Mouse (Mus musculus) embryonic fibroblast, embryonic 13.5 days (primary cell): ENCODE measurements around the gene Hmga1. TPM values are rescaled to one million over a fixed set of nuclear protein-coding genes. Genes with fewer than 3 reads are reported as not detected.

Experiments
- H3K27ac ChIP-seq: 2 replicates; pipeline ENCODE4 v1.5.1; 2012; ENCODE audit warnings: low read length, control low read depth, inconsistent platforms; ENCODE audit not compliant: insufficient read depth
- H3K4me1 ChIP-seq: 2 replicates; pipeline ENCODE4 v1.6.1; 2011; ENCODE audit warnings: low read length; ENCODE audit not compliant: control insufficient read depth, insufficient read depth
- H3K4me3 ChIP-seq: 2 replicates; pipeline ENCODE4 v1.5.1; 2011; ENCODE audit warnings: mild to moderate bottlenecking, control low read depth, low read length; ENCODE audit not compliant: insufficient read depth
- CTCF ChIP-seq: IDR thresholded peaks from 2 replicates; pipeline ENCODE4 v1.5.1; 2011; ENCODE audit warnings: mild to moderate bottlenecking, control low read depth, low read length, moderate library complexity, borderline replicate concordance; ENCODE audit not compliant: insufficient read depth
- POLR2A ChIP-seq: IDR thresholded peaks from 2 replicates; pipeline ENCODE4 v1.6.1; 2011; ENCODE audit warnings: low read depth, mild to moderate bottlenecking, control low read depth, low read length, moderate library complexity
- polyA plus RNA-seq: library from polyadenylated mRNA; stranded (reverse); fragments of >200 nt; gene quantifications from 2 replicates; pipeline ENCODE4 v1.2.4, GENCODE M21; 2011; ENCODE audit warnings: low read depth; ENCODE audit not compliant: missing spikeins, insufficient read length

Gene Hmga1
- polyA plus RNA-seq, 1 experiment: 207 TPM

DNA sequence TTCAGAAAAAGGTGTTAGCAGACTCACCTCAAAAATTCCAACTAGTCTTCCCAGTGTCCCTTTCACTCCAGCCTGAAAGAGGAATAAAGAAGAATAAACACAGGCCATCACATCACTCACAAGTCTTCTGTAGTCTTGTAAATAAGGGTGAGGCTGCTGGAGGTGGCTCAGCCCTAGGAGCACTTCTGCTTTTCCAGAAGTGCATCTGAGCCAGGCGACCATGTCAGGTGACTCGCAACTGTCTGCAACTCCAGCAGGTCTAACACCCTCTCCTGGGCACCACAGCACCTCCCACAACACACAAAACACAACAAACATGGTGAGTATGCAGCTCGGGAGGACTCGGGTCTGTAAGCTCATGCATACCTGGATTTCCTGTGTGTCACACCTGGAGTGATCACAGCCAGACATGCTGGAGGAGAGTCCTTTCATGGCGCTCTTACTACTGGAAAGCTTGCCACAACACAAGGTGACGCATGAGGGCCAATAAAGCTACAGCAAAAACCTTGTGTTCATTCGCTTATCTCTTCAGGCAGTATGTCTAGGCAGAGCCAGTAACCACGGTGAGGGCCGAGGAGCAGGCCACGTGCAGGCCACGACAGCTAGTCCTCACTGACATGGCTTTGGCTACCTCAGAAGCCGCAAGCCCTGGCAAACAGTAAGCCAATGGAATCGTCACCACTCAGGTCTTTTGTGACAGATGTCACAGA is 27.0 kb downstream of the Hmga1 start:
- TF ChIP-seq CTCF (no peak), POLR2A (no peak)
- H3K4me1 ChIP-seq: no peaks in the 10 kb centered on the region

DNA sequence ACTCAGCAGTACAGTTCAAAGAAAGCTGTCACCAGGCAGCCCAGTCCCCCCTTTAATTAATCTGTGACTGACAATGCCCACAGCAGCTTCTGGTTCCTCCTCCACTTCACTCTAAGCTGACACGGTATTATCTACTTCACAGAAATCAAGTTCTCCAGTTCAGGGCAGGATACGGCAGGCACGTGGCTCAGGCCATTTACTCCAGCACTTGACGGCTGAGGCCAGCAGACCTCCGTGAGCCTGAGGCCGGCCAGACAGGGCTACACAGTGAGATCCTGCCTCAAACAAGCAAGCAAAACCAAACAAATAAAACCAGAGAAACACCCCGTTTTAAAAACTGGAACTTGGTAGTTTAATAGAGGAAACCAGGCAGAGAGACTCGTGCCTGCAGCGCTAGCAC is 30.4 kb downstream of the Hmga1 start:
- no peak for TF ChIP-seq CTCF
- Histone ChIP-seq H3K4me3 (no peak overlapping the region), H3K27ac (no peak overlapping the region), H3K4me1 (no peaks in the 10 kb centered on the region)

More for the DNA sequence above, 27.0 kb downstream of the Hmga1 start:
- Histone ChIP-seq H3K4me3 (no peak overlapping the region), H3K27ac (no peak overlapping the region)

DNA sequence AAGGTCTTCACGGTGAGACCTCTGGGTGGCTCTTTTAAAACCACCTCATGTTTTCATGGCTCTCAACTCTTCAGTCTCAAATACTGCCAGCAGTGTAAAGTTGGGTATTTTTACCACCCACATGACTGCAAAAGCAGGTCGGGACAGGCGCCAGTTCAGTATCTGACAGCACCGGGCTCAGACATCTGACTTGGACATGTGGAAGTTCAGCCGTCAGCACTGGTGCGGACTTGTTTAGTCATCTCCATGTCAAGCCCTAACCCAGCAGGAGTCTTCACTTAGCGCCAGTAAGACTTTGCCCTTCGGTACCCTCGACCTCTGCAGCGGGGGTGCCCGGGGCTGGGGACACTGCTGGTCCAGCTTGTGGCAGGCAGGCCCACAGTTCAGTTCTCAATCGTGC is 31.0 kb downstream of the Hmga1 start:
- no peak overlapping the region for H3K27ac ChIP-seq
- H3K4me3 ChIP-seq: no peak overlapping the region
- H3K4me1 ChIP-seq: no peaks in the 10 kb centered on the region
- TF ChIP-seq CTCF (no peak), POLR2A (no peak)

DNA sequence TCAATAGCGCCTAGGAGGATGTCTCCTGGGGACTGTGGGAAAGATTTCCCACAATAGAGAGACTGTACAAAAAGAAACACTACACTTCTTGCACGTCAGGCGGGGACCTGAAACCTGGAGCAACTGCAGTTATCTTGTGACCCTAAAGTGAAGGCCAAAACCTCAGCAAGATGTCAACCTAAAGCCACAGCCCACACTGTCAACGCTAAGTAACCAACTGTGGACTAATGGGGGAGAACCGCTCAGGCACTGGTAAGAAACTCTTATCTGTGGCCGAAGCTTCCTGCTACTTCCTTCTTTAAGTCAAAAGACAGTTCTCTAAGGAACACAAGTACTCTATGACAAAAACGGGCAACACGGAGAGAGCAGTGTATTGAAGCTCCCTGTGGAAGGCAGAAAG is 31.9 kb downstream of the Hmga1 start:
- H3K4me3 ChIP-seq: no peak overlapping the region
- H3K4me1 ChIP-seq: no peaks in the 10 kb centered on the region
- no peak overlapping the region for H3K27ac ChIP-seq
- TF ChIP-seq CTCF: no peak
- no peak for TF ChIP-seq POLR2A

DNA sequence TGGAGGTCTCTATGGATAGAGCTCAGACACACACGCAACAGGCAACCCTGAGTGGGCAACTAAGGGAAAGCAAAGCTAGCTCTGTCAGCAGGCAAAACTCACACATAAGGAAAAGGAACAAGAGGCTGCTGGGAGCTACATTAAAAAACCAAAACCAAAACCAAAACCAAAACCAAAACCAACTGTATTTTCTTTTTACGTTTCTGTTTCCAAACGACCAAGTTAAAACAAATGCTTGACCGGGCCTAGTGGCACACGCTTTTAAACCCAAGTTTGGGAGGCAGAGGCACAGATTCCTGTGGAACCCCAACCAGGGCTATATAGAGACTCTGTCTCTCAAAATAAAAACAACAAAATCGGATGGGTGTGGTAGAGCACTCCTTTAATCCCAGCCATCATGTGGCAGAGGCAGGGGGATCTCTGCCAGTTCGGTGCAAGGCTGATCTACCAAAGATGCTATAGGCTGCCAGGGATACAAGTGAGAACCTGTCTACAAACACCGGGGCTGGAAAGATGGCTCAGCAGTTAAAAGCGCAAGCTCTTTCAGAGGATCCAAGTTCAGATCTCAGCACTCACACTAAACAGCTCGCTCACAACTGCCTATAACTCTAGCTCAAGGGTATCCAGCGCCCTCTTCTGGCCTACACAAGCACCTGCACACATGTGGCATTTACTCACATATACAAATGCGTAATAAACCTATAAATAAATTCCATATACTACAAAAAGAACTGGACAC is 35.7 kb downstream of the Hmga1 start:
- no peak for TF ChIP-seq POLR2A
- TF ChIP-seq CTCF: no peak
- Histone ChIP-seq H3K27ac (no peak overlapping the region), H3K4me1 (no peaks in the 10 kb centered on the region), H3K4me3 (no peak overlapping the region)

DNA sequence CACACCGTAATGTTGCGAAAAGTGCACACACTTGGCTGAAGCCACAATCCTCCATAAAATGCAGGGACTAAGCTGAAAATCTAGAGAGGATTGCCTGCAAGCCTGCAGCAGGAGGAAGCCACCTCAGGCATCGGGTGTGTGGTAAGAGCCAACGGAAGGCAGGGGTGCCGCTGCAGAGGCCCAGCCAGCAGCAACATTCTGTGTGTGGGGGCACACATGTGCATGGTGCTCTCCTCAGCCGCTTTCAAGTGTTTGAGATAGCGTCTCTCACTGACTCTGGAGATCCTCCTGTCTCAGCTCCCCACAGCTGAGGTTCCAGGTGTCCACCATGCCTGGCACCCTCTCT is 36.2 kb downstream of the Hmga1 start:
- Histone ChIP-seq H3K4me3 (no peak overlapping the region), H3K27ac (no peak overlapping the region), H3K4me1 (no peaks in the 10 kb centered on the region)
- TF ChIP-seq POLR2A: no peak
- TF ChIP-seq CTCF: no peak

DNA sequence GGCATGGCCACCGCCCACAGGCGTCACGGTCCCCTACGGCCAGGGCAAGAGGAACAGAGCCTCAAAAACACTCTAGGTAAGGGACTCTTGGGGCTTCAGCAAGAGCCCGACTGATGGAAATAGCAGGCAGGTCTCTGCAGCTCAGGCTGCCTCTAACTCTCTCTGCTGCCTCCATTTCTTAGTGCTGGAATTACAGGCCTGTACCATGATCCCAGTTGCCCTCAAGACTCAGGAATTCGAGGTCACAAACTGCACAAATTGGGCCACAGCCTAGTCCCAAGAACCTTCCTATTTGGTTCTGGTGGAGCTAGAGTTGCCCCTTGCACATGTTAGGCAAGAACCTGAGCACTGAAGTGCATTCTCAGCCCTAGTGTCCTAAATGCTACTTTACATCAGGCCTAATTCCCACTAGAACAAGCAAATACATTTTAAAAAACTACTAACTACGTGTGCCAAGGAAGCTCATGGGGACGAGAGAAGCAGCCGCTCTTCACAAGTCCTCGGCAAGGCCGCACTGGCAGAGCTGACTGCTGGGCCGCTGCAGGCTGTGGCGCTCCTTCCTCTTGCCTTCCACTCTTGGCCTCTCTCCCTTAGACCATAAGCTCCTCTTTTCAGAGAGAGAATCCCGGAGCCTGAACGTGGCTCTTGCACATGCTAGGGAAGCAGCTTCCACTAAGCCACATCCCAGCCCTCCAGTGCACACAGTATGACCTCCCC is 39.5 kb downstream of the Hmga1 start:
- H3K27ac ChIP-seq: no peak overlapping the region
- H3K4me3 ChIP-seq: no peak overlapping the region
- H3K4me1 ChIP-seq: no peaks in the 10 kb centered on the region
- TF ChIP-seq CTCF (no peak), POLR2A (no peak)

DNA sequence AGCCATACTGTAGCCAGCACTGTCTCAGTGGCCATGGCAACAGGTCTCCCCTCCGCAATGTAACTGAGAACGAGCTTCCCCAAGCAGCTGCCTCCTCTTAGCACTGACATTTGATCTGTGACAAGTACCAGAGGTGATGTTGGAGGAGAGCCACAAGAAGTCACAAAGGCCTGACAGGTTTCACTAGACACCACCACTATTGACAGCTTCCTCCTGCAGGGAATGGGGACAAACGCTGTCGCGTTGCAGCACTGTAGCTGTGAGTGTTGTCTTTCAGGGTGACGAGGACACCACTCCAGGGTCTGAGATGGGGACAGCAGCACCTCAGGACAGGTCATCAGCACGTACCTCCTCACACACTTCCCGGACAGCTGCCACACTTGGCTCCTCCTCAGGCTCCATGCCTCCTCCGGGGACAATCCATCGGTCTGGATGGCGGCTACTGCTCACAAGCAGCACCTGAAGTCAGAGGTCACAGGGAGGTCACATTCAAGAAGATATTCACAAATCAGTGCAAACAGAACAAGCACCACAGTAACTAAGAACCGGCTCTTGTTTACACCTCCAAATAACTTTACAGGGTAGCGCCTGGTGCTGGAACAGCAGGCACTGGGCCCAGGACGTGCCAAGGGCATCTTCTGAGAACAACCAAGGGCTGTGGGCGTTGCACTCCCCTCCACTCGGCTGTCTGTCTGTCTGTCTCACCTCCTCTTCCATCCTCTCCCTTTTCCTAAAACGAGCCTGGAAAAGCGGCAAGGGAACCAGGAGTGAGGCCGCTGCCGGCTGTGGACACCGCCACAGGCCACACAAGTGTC is 40.3 kb downstream of the Hmga1 start:
- H3K4me3 ChIP-seq: no peak overlapping the region
- no peak for TF ChIP-seq POLR2A
- TF ChIP-seq CTCF: no peak
- H3K4me1 ChIP-seq: no peaks in the 10 kb centered on the region
- H3K27ac ChIP-seq: no peak overlapping the region

DNA sequence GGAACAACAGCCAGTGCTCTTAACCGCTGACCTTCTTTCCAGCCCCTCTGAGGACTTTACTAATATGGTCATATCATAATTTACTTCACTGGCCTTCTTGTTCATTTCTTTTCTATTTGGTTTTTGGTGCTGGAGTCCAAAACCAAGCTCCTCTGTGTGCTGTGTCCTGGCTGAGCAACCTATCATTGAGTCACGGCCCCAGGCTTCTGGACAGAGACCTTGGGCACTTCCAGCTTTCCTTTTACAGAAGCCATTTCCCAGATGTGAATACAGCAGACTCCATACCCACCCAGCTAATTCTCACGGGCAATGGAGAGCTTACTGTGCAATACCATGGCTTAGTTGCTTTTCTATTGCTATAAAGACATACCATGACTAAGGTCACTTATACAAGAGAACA is 44.0 kb downstream of the Hmga1 start:
- TF ChIP-seq CTCF: no peak
- TF ChIP-seq POLR2A: no peak
- Histone ChIP-seq H3K4me1 (no peaks in the 10 kb centered on the region), H3K4me3 (no peak overlapping the region), H3K27ac (no peak overlapping the region)

DNA sequence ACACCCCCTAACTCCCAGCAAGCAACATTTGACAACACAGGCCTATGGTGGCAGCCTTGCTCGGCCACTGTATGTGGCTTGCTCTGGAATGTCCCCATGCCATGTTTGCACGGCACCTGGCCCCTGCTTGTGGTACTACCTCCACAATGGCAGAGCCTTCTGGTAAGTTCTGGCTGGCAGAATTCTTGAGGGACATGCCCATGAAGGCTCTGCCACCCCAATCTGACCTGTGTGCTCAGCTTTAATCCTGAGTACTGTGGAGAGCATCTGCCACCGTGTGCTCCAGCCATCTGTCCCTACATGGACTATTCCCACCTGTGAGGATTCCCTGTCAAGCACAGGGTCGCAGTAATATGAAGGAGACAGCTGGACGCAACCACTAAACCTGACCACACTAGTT is 44.6 kb downstream of the Hmga1 start:
- no peak for TF ChIP-seq POLR2A
- no peak for TF ChIP-seq CTCF
- Histone ChIP-seq H3K4me3 (no peak overlapping the region), H3K4me1 (no peaks in the 10 kb centered on the region), H3K27ac (no peak overlapping the region)
